Mouse (Mus musculus) CH12.LX (cell line): ENCODE measurements around the gene Adam22. TPM values are rescaled to one million over a fixed set of nuclear protein-coding genes. Genes with fewer than 3 reads are reported as not detected.
"Not testable (repeated sequence)": the region's sequence is repeated elsewhere in the genome, so short reads cannot be mapped to it uniquely, and the experiment has no call there.

ENCODE experiments used
- DNase-seq: peaks from one replicate; pipeline ENCODE4 v3.0.0-alpha.2; 2013; ENCODE audit errors: extremely low read depth
- H3K27ac ChIP-seq: 2 replicates; pipeline ENCODE4 v1.5.1; 2012; ENCODE audit warnings: low read depth, mild to moderate bottlenecking, control low read depth, moderate library complexity; ENCODE audit not compliant: insufficient read depth
- H3K27me3 ChIP-seq: replicated peaks from 2 replicates; pipeline ENCODE3; 2012; ENCODE audit warnings: inconsistent platforms
- H3K36me3 ChIP-seq, 2 experiments: replicated peaks in 1 of 2; 2 replicates each; pipeline versions ENCODE3 to v1.6.1; 2012; ENCODE audit warnings: inconsistent platforms in 1 of 2, low read length in 1 of 2, mild to moderate bottlenecking in 1 of 2, mixed read lengths in 1 of 2, moderate library complexity in 1 of 2; ENCODE audit not compliant: control insufficient read depth in 1 of 2, insufficient read depth in 1 of 2
- H3K4me1 ChIP-seq, 2 experiments: 2 replicates each; pipeline ENCODE4 v1.6.1; 2012; ENCODE audit warnings: inconsistent platforms in 1 of 2, moderate library complexity in 1 of 2; ENCODE audit not compliant: insufficient read depth in 2 of 2, control insufficient read depth in 1 of 2
- H3K4me2 ChIP-seq: 2 replicates; pipeline ENCODE4 v1.6.1; 2012; ENCODE audit warnings: low read depth, mild to moderate bottlenecking, control low read depth; ENCODE audit not compliant: poor library complexity, insufficient read depth, severe bottlenecking
- H3K4me3 ChIP-seq, 3 experiments: fragments of 150-350 bp in 1 of 3; sonication (generic) in 1 of 3; replicated peaks in 1 of 3; 2 replicates each; pipeline versions ENCODE3 to v1.5.1; 2011 to 2012; ENCODE audit warnings: low read depth in 2 of 3, low read length in 2 of 3, mild to moderate bottlenecking in 2 of 3, moderate library complexity in 2 of 3, control low read depth in 1 of 3, improper control_type of control experiment in 1 of 3, inconsistent platforms in 1 of 3, mixed read lengths in 1 of 3; ENCODE audit not compliant: poor library complexity in 1 of 3
- H3K79me2 ChIP-seq: replicated peaks from 2 replicates; pipeline ENCODE4 v1.6.1; 2012; ENCODE audit warnings: mild to moderate bottlenecking, moderate library complexity; ENCODE audit not compliant: control insufficient read depth, poor library complexity, insufficient read depth, severe bottlenecking; ENCODE audit errors: extremely low read depth
- H3K9ac ChIP-seq: 2 replicates; pipeline ENCODE4 v1.6.1; 2012; ENCODE audit warnings: low read depth, mild to moderate bottlenecking, control low read depth, moderate library complexity; ENCODE audit not compliant: insufficient read depth
- H3K9me3 ChIP-seq: replicated peaks from 2 replicates; pipeline ENCODE3; 2012; ENCODE audit warnings: low read length, inconsistent platforms, mixed read lengths
- BHLHE40 ChIP-seq: IDR thresholded peaks from 2 replicates; pipeline ENCODE4 v1.6.1; 2011; ENCODE audit warnings: mild to moderate bottlenecking, low read depth, low read length, improper control_type of control experiment
- CHD1 ChIP-seq: IDR thresholded peaks from 2 replicates; pipeline ENCODE4 v1.6.1; 2012; ENCODE audit warnings: low read depth, low read length, improper control_type of control experiment, inconsistent platforms
- CHD2 ChIP-seq: IDR thresholded peaks from 2 replicates; pipeline ENCODE4 v1.6.1; 2011; ENCODE audit warnings: low read length, improper control_type of control experiment
- CTCF ChIP-seq, 2 experiments: IDR thresholded peaks in 1 of 2; conservative IDR thresholded peaks in 1 of 2; 2 replicates each; pipeline ENCODE4 v1.5.1; 2011 to 2012; ENCODE audit warnings: low read depth in 2 of 2, low read length in 2 of 2, improper control_type of control experiment in 1 of 2, inconsistent platforms in 1 of 2, mild to moderate bottlenecking in 1 of 2, moderate library complexity in 1 of 2
- EP300 ChIP-seq: IDR thresholded peaks from 2 replicates; pipeline ENCODE4 v1.6.1; 2011; ENCODE audit warnings: low read length, improper control_type of control experiment
- GABPA ChIP-seq: IDR thresholded peaks from 2 replicates; pipeline ENCODE4 v1.6.1; 2012; ENCODE audit warnings: low read depth, low read length, improper control_type of control experiment, inconsistent platforms; ENCODE audit not compliant: insufficient replicate concordance
- HCFC1 ChIP-seq: IDR thresholded peaks from 2 replicates; pipeline ENCODE4 v1.6.1; 2012; ENCODE audit warnings: low read depth, mild to moderate bottlenecking, inconsistent platforms, low read length, improper control_type of control experiment
- JUND ChIP-seq: conservative IDR thresholded peaks from 2 replicates; pipeline ENCODE4 v1.6.1; 2011; ENCODE audit warnings: low read depth, low read length, improper control_type of control experiment
- KAT2A ChIP-seq: IDR thresholded peaks from 2 replicates; pipeline ENCODE4 v1.6.1; 2012; ENCODE audit warnings: low read length, improper control_type of control experiment, inconsistent platforms; ENCODE audit not compliant: insufficient replicate concordance
- MAX ChIP-seq: IDR thresholded peaks from 2 replicates; pipeline ENCODE4 v1.6.1; 2011; ENCODE audit warnings: low read length, improper control_type of control experiment
- MAZ ChIP-seq: IDR thresholded peaks from 2 replicates; pipeline ENCODE4 v1.6.1; 2012; ENCODE audit warnings: low read depth, mild to moderate bottlenecking, inconsistent platforms, low read length, improper control_type of control experiment, moderate library complexity
- MEF2A ChIP-seq: IDR thresholded peaks from 2 replicates; pipeline ENCODE4 v1.6.1; 2014; ENCODE audit warnings: low read depth, mild to moderate bottlenecking, inconsistent platforms, low read length, improper control_type of control experiment, borderline replicate concordance
- MXI1 ChIP-seq: IDR thresholded peaks from 2 replicates; pipeline ENCODE4 v1.6.1; 2011; ENCODE audit warnings: mild to moderate bottlenecking, low read depth, low read length, improper control_type of control experiment
- NRF1 ChIP-seq: IDR thresholded peaks from 2 replicates; pipeline ENCODE4 v1.6.1; 2014; ENCODE audit warnings: low read depth, mild to moderate bottlenecking, inconsistent platforms, low read length, improper control_type of control experiment, moderate library complexity
- POLR2A ChIP-seq: IDR thresholded peaks from 2 replicates; pipeline ENCODE4 v1.6.1; 2011; ENCODE audit warnings: low read depth, mild to moderate bottlenecking, improper control_type of control experiment, low read length
- RCOR1 ChIP-seq: conservative IDR thresholded peaks from 2 replicates; pipeline ENCODE4 v1.6.1; 2012; ENCODE audit warnings: low read depth, mild to moderate bottlenecking, inconsistent platforms, low read length, improper control_type of control experiment
- SIN3A ChIP-seq: IDR thresholded peaks from 2 replicates; pipeline ENCODE4 v1.6.1; 2012; ENCODE audit warnings: low read length, improper control_type of control experiment, inconsistent platforms
- SMC3 ChIP-seq: IDR thresholded peaks from 2 replicates; pipeline ENCODE4 v1.6.1; 2011; ENCODE audit warnings: low read depth, low read length, improper control_type of control experiment
- TBP ChIP-seq: conservative IDR thresholded peaks from 2 replicates; pipeline ENCODE4 v1.6.1; 2011; ENCODE audit warnings: low read depth, low read length, improper control_type of control experiment
- TCF12 ChIP-seq: IDR thresholded peaks from 2 replicates; pipeline ENCODE4 v1.6.1; 2014; ENCODE audit warnings: low read depth, mild to moderate bottlenecking, inconsistent platforms, low read length, improper control_type of control experiment
- USF2 ChIP-seq: conservative IDR thresholded peaks from 2 replicates; pipeline ENCODE4 v1.6.1; 2011; ENCODE audit warnings: low read depth, low read length, improper control_type of control experiment
- ZC3H11A ChIP-seq: IDR thresholded peaks from 2 replicates; pipeline ENCODE4 v1.6.1; 2012; ENCODE audit warnings: low read depth, mild to moderate bottlenecking, inconsistent platforms, low read length, improper control_type of control experiment
- ZMIZ1 ChIP-seq: IDR thresholded peaks from 2 replicates; pipeline ENCODE4 v1.6.1; 2012; ENCODE audit warnings: low read depth, mild to moderate bottlenecking, inconsistent platforms, low read length, improper control_type of control experiment
- ZNF384 ChIP-seq: IDR thresholded peaks from 2 replicates; pipeline ENCODE4 v1.6.1; 2012; ENCODE audit warnings: low read depth, low read length, improper control_type of control experiment, inconsistent platforms
- dilution Hi-C: fragments of 300-500 bp; cut with MboI; formaldehyde crosslinking; loops from 2 replicates; pipeline ENCODE4 v1.14.3; 2020; ENCODE audit warnings: low sequenced_read_pairs; ENCODE audit not compliant: extremely low pct_unique_long_range_greater_than_20kb, extremely low pct_ligation_motif_present
- in situ Hi-C: fragments of 300-500 bp; cut with MboI; formaldehyde crosslinking; loops from 3 replicates; pipeline ENCODE4 v1.14.3; 2019; ENCODE audit warnings: low sequenced_read_pairs, low pct_ligation_motif_present, low pct_unique_long_range_greater_than_20kb, mixed read lengths
- polyA plus RNA-seq: library from polyadenylated mRNA; unstranded; fragments of >175 nt; gene quantifications from 2 replicates; pipeline ENCODE4 v1.2.1, GENCODE M21; 2012; ENCODE audit warnings: low read depth; ENCODE audit not compliant: insufficient read length
- total RNA-seq, 2 experiments: library from RNA; depleted of rRNA; stranded (reverse); fragments of 300-350 nt in 1 of 2; fragments of >200 nt in 1 of 2; gene quantifications; 2 replicates each; pipeline ENCODE4 v1.2.3; 2012 to 2014

The Adam22 gene
- total and polyA plus RNA-seq, 3 experiments, result 0.07 to 0.55 (median 0.14) TPM

DNA sequence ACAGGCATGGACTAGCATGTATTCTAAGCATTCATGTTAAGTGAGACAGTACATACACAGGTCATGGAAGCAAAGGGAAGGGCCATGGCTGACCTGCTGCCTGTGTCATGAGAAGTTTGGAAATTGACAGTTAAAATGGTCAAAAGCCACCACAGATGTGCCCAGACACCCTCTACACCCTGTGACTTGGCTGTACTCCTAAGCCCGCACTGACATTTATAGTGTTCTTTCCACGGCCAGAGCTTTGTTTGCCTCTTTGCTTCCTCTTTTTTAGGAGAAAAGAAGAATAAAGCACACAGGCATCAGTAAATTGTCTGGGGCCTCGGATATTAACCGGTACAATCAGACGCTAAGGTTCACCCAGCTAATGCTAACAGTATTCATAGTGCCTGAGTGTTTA lies 146.3 kb downstream of the Adam22 start:
- H3K4me3 ChIP-seq, result no peak overlapping the region
- dilution Hi-C loops, result no loop called here
- in situ Hi-C loops, result no loop called here

DNA sequence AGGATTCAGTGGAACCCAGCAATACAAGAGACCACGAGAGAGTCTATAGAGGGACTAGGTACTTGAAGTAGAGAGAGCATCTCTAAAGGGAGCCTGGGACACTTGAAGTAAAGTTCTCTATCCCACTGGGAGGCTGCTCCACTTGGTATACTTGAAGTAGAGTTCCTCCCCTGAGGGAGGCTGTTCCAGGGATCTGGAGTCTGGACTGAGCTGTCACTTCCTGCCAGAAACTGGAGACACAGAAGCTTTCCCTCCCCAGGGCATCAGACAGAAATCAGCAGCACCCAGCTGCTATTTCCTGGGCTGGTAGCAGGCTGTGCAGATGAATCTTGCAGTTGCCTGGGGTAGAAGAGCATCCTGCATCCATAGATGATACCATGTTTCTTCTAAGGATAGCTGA lies 152.1 kb downstream of the Adam22 start:
- H3K27ac ChIP-seq, result no peak overlapping the region
- H3K36me3 ChIP-seq, result no peaks in the 10 kb centered on the region
- H3K4me1 ChIP-seq, result no peaks in the 10 kb centered on the region
- H3K79me2 ChIP-seq, result no peaks in the 10 kb centered on the region
- dilution Hi-C loops (no loop called here), in situ Hi-C loops (no loop called here)
- no peaks in the 10 kb centered on the region for H3K27me3 ChIP-seq
- no peak for TF ChIP-seq ZC3H11A
- no peak for TF ChIP-seq NRF1
- no peak for TF ChIP-seq SIN3A
- TF ChIP-seq MAX, result no peak
- TF ChIP-seq ZMIZ1, result no peak
- TF ChIP-seq BHLHE40, result no peak
- no peak for TF ChIP-seq MEF2A
- no peak for TF ChIP-seq HCFC1
- TF ChIP-seq USF2, result no peak
- TF ChIP-seq EP300, result no peak
- TF ChIP-seq SMC3, result no peak
- TF ChIP-seq JUND, result no peak
- no peak for TF ChIP-seq POLR2A
- TF ChIP-seq TBP, result no peak
- no peak for TF ChIP-seq TCF12
- no peak for TF ChIP-seq GABPA
- no peak for TF ChIP-seq ZNF384
- H3K9ac ChIP-seq, result no peak overlapping the region
- no peak for DNase-seq
- no peak overlapping the region for H3K4me2 ChIP-seq
- H3K4me3 ChIP-seq, result no peak overlapping the region
- H3K9me3 ChIP-seq, result no peaks in the 10 kb centered on the region

More for the DNA sequence above, 146.3 kb downstream of the Adam22 start:
- no peak for DNase-seq
- H3K4me2 ChIP-seq, result no peak overlapping the region
- TF ChIP-seq MEF2A, result no peak
- no peak for TF ChIP-seq RCOR1
- no peak for TF ChIP-seq ZMIZ1
- no peak for TF ChIP-seq MAZ
- no peak for TF ChIP-seq EP300
- no peak for TF ChIP-seq CHD1
- TF ChIP-seq ZC3H11A, result no peak
- no peak for TF ChIP-seq CTCF (conservative IDR thresholded peaks at IDR 0.05 in 1 of 2, IDR thresholded peaks at IDR 0.05 in 1 of 2; ENCODE audit: low read depth in 2 of 2, low read length in 2 of 2)
- TF ChIP-seq SMC3, result no peak
- TF ChIP-seq USF2, result no peak
- TF ChIP-seq KAT2A, result no peak
- no peak for TF ChIP-seq MXI1
- TF ChIP-seq CHD2, result no peak
- no peaks in the 10 kb centered on the region for H3K79me2 ChIP-seq
- no peaks in the 10 kb centered on the region for H3K36me3 ChIP-seq
- H3K27ac ChIP-seq, result no peak overlapping the region
- H3K4me1 ChIP-seq, result no peaks in the 10 kb centered on the region
- H3K27me3 ChIP-seq, result no peaks in the 10 kb centered on the region
- H3K9ac ChIP-seq, result no peak overlapping the region
- no peaks in the 10 kb centered on the region for H3K9me3 ChIP-seq

DNA sequence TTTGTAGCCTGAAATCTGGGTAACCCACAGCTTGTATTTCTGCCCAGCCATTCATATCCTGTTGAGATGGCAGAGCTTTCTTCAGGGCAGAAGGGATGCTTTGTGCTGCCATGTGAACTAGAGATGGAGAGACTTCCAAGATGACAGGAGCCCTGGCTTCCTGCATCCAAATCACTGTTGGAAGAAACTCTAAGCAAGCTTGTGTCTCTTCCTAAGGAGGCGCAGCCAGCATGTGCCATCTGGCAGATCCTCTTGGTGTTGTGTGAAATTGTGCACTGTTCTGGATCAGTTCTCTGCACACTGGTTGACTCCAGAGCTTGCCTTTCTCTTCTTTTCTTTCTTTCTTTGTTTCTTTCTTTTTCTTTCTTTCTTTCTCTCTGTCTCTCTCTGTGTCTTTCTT lies 183.0 kb downstream of the Adam22 start:
- dilution Hi-C loops, H3K36me3 ChIP-seq, H3K27ac ChIP-seq, H3K9ac ChIP-seq, DNase-seq, H3K79me2 ChIP-seq, H3K9me3 ChIP-seq, H3K27me3 ChIP-seq, in situ Hi-C loops, H3K4me3 ChIP-seq, H3K4me1 ChIP-seq, H3K4me2 ChIP-seq: not testable (repeated sequence)
